Mouse (Mus musculus) lung, embryonic 16.5 days (tissue): ENCODE measurements around the gene Ccnl2. TPM values are rescaled to one million over a fixed set of nuclear protein-coding genes. Genes with fewer than 3 reads are reported as not detected.
"Not testable (repeated sequence)": the region's sequence is repeated elsewhere in the genome, so short reads cannot be mapped to it uniquely, and the experiment has no call there.

Source experiments
- ATAC-seq: fragments of 200-750 bp; cut with Nextera tagmentation; 2 replicates; pipeline ENCODE4 v1.8.0; 2017; ENCODE audit warnings: low read depth, mild to moderate bottlenecking, moderate library complexity
- H3K27ac ChIP-seq: fragments of 300-500 bp; sonication (generic); 2 replicates; pipeline ENCODE4 v1.5.1; 2014; ENCODE audit warnings: mild to moderate bottlenecking, control low read depth, low read length
- H3K27me3 ChIP-seq: fragments of 300-500 bp; sonication (generic); 2 replicates; pipeline ENCODE4 v1.6.1; 2014; ENCODE audit warnings: low read depth, low read length, mixed read lengths; ENCODE audit not compliant: control insufficient read depth, insufficient read depth
- H3K36me3 ChIP-seq: fragments of 300-500 bp; sonication (generic); 2 replicates; pipeline ENCODE4 v1.6.1; 2014; ENCODE audit warnings: low read length; ENCODE audit not compliant: control insufficient read depth, insufficient read depth
- H3K4me1 ChIP-seq: fragments of 300-500 bp; sonication (generic); replicated peaks from 2 replicates; pipeline ENCODE4 v1.6.1; 2014; ENCODE audit warnings: low read length, mixed read lengths; ENCODE audit not compliant: control insufficient read depth, insufficient read depth
- H3K4me2 ChIP-seq: fragments of 300-500 bp; sonication (generic); 2 replicates; pipeline ENCODE4 v1.6.1; 2014; ENCODE audit warnings: low read depth, low read length, control low read depth
- H3K4me3 ChIP-seq: fragments of 300-500 bp; sonication (generic); 2 replicates; pipeline ENCODE4 v1.5.1; 2014; ENCODE audit warnings: mild to moderate bottlenecking, low read length, control low read depth
- H3K9ac ChIP-seq: fragments of 300-500 bp; sonication (generic); 2 replicates; pipeline ENCODE4 v1.6.1; 2014; ENCODE audit warnings: low read length, control low read depth
- H3K9me3 ChIP-seq: fragments of 300-500 bp; sonication (generic); 2 replicates; pipeline ENCODE4 v1.6.1; 2016; ENCODE audit warnings: low read length; ENCODE audit not compliant: control insufficient read depth
- WGBS: fragments of 180-500 bp; shearing (Covaris S2); extraction: QIAGEN DNeasy Blood & Tissue Kit; methylation state at CpG from one replicate; pipeline ENCODE4 v1.1.7; 2014; 5-methylcytosine and 5-hydroxymethylcytosine counted together
- polyA plus RNA-seq: library from polyadenylated mRNA; unstranded; fragments of >200 nt; fragmentation: Nextera tagmentation; extraction: Ambion mirVana; gene quantifications from 2 replicates; pipeline ENCODE4 v1.2.1, GENCODE M21; 2015

Gene Ccnl2
- polyA plus RNA-seq, 1 experiment from 2014 or later = 179 TPM

GRCm38 (mm10) chr4:155785819-155786218 lies 26.5 kb upstream of the Ccnl2 start, which contains the start of gene Tmem88b:
Gene Tmem88b (minus strand): TSS chr4:155785874.
- H3K27ac ChIP-seq = no peak within 1 kb of the TSS
- ATAC-seq = no peak
- peak within 1 kb of the TSS; percentile 71 for H3K4me3 ChIP-seq
- no peaks in the 10 kb centered on the region for H3K9me3 ChIP-seq
- no peaks in the 10 kb centered on the region for H3K27me3 ChIP-seq
- peaks cover 11% of the 10 kb centered on the region for H3K4me1 ChIP-seq
- H3K36me3 ChIP-seq = no peaks in the 10 kb centered on the region
- 51% methylated on average over 5 of the region's 5 CpGs for WGBS
- no peak within 1 kb of the TSS for H3K9ac ChIP-seq
- H3K4me2 ChIP-seq = peak within 1 kb of the TSS; percentile 92

GRCm38 (mm10) chr4:155788300-155788699 lies 24.0 kb upstream of the Ccnl2 start:
- H3K9me3 ChIP-seq = no peaks in the 10 kb centered on the region
- 73% methylated on average over 3 of the region's 3 CpGs for WGBS
- H3K27me3 ChIP-seq = no peaks in the 10 kb centered on the region
- no peak overlapping the region for H3K4me3 ChIP-seq
- H3K4me1 ChIP-seq = peaks cover 8% of the 10 kb centered on the region
- H3K9ac ChIP-seq = no peak overlapping the region
- no peak for ATAC-seq
- H3K4me2 ChIP-seq = no peak overlapping the region
- no peak overlapping the region for H3K27ac ChIP-seq
- H3K36me3 ChIP-seq = no peaks in the 10 kb centered on the region

GRCm38 (mm10) chr4:155788833-155789232 lies 23.5 kb upstream of the Ccnl2 start:
- 71% methylated on average over 4 of the region's 4 CpGs for WGBS
- H3K27ac ChIP-seq, H3K36me3 ChIP-seq, H3K27me3 ChIP-seq, H3K4me2 ChIP-seq, H3K9ac ChIP-seq, H3K4me3 ChIP-seq, H3K4me1 ChIP-seq, ATAC-seq, H3K9me3 ChIP-seq: not testable (repeated sequence)

- Histone ChIP-seq H3K27ac (no peak within 1 kb of the TSS), H3K27me3 (no peaks in the 10 kb centered on the region), H3K4me3 (no peak within 1 kb of the TSS), H3K4me2 (no peak within 1 kb of the TSS), H3K9me3 (no peaks in the 10 kb centered on the region), H3K36me3 (no peaks in the 10 kb centered on the region), H3K9ac (no peak within 1 kb of the TSS), H3K4me1 (no peaks in the 10 kb centered on the region)
- 69% methylated on average over 3 of the region's 3 CpGs for WGBS
- ATAC-seq = no peak
Measured at GRCm38 (mm10) chr4:155790021-155790489, 22.2 kb upstream of the Ccnl2 start, which contains the start of gene Ankrd65. Gene Ankrd65 (plus strand): TSS chr4:155790439.

- no peak overlapping the region for H3K9ac ChIP-seq
- 0 out of 2 replicates have a peak, but pooled peaks have one; percentile 34 for ATAC-seq
- WGBS = 51% methylated on average over 3 of the region's 3 CpGs
Measured at GRCm38 (mm10) chr4:155790650-155791161, 21.6 kb upstream of the Ccnl2 start.

GRCm38 (mm10) chr4:155791240-155791933 lies 20.9 kb upstream of the Ccnl2 start:
- H3K4me2 ChIP-seq = no peak overlapping the region
- H3K27ac ChIP-seq = no peak overlapping the region
- no peaks in the 10 kb centered on the region for H3K36me3 ChIP-seq
- WGBS = 69% methylated on average over 24 of the region's 24 CpGs
- H3K9me3 ChIP-seq = no peaks in the 10 kb centered on the region
- no peaks in the 10 kb centered on the region for H3K27me3 ChIP-seq
- no peaks in the 10 kb centered on the region for H3K4me1 ChIP-seq
- no peak overlapping the region for H3K9ac ChIP-seq
- ATAC-seq = no peak
- no peak overlapping the region for H3K4me3 ChIP-seq

More at GRCm38 (mm10) chr4:155790650-155791161, 21.6 kb upstream of the Ccnl2 start:
- no peak overlapping the region for H3K27ac ChIP-seq
- H3K4me2 ChIP-seq = no peak overlapping the region
- H3K4me1 ChIP-seq = no peaks in the 10 kb centered on the region
- H3K4me3 ChIP-seq = no peak overlapping the region
- no peaks in the 10 kb centered on the region for H3K36me3 ChIP-seq
- no peaks in the 10 kb centered on the region for H3K9me3 ChIP-seq
- no peaks in the 10 kb centered on the region for H3K27me3 ChIP-seq

GRCm38 (mm10) chr4:155793730-155794129 lies 18.6 kb upstream of the Ccnl2 start:
- WGBS = 45% methylated on average over 2 of the region's 2 CpGs
- H3K27me3 ChIP-seq = no peaks in the 10 kb centered on the region; the same call in 1 of the 2 replicates
- H3K9ac ChIP-seq = no peak overlapping the region
- no peaks in the 10 kb centered on the region for H3K36me3 ChIP-seq
- no peak overlapping the region for H3K27ac ChIP-seq
- ATAC-seq = peak; percentile 47; the same call in 1 of the 2 replicates
- no peak overlapping the region for H3K4me3 ChIP-seq
- H3K9me3 ChIP-seq = no peaks in the 10 kb centered on the region
- H3K4me1 ChIP-seq = no peaks in the 10 kb centered on the region
- no peak overlapping the region for H3K4me2 ChIP-seq

GRCm38 (mm10) chr4:155802075-155802474 lies 10.2 kb upstream of the Ccnl2 start:
- Histone ChIP-seq H3K9ac (no peak overlapping the region), H3K4me3 (no peak overlapping the region), H3K4me1 (peaks cover 12% of the 10 kb centered on the region), H3K4me2 (no peak overlapping the region), H3K36me3 (no peaks in the 10 kb centered on the region), H3K27me3 (no peaks in the 10 kb centered on the region; the same call in 1 of the 2 replicates), H3K27ac (no peak overlapping the region), H3K9me3 (no peaks in the 10 kb centered on the region)
- WGBS = 95% methylated on average over 1 of the region's 1 CpGs
- ATAC-seq = no peak

GRCm38 (mm10) chr4:155802741-155803339 lies 9.4 kb upstream of the Ccnl2 start, which contains the start of gene Mrpl20:
Gene Mrpl20 (plus strand): TSS chr4:155802878.
- WGBS = 8% methylated on average over 12 of the region's 12 CpGs
- peaks cover 12% of the 10 kb centered on the region for H3K4me1 ChIP-seq
- H3K9me3 ChIP-seq = no peaks in the 10 kb centered on the region
- peak within 1 kb of the TSS; percentile 64 for H3K27ac ChIP-seq
- H3K36me3 ChIP-seq = peaks cover 6% of the 10 kb centered on the region
- H3K9ac ChIP-seq = peak within 1 kb of the TSS; percentile 76
- H3K27me3 ChIP-seq = no peaks in the 10 kb centered on the region
- peak within 1 kb of the TSS; percentile 81 for H3K4me3 ChIP-seq
- peak within 1 kb of the TSS; percentile 69 for H3K4me2 ChIP-seq
- no peak for ATAC-seq
